Mouse (Mus musculus): ENCODE measurements around the gene Eloa. TPM values are rescaled to one million over a fixed set of nuclear protein-coding genes. Genes with fewer than 3 reads are reported as not detected.

The Eloa gene
- polyA plus RNA-seq, 1 experiment from 2014 or later, result 38.2 TPM

DNA sequence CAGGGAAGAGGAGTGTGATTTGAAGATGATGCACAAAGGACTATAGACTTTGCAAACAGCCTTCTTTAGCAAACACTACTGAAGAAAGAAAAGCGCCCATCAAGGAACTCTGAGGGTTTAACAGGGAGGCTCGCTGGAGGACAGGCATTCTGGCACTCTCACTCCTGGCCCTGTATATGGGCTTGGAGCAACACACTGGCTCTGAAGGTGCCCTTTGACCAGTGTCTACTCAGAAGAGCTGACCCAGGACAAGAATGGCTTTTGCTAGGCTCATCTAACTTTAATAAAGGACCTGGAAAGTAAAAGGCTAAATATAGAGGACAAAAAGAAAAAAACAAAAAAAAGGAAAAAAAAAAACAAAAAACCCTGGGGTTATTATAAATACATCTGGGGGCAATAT lies 16.6 kb downstream of the Eloa start:
- no peak for DNase-seq (ENCODE audit: low spot score)
- Histone ChIP-seq H3K27ac (ENCODE audit: low read depth, low read length) (no peak overlapping the region), H3K4me3 (ENCODE audit: low read depth, low read length) (no peak overlapping the region), H3K27me3 (ENCODE audit: control insufficient read depth, insufficient read depth, low read length) (no peaks in the 10 kb centered on the region), H3K9me3 (ENCODE audit: control insufficient read depth, low read length) (no peaks in the 10 kb centered on the region), H3K36me3 (ENCODE audit: control insufficient read depth, insufficient read depth, low read length) (peaks cover 30% of the 10 kb centered on the region), H3K4me2 (replicated peaks; ENCODE audit: low read depth, low read length) (no peak overlapping the region), H3K4me1 (replicated peaks; ENCODE audit: control insufficient read depth, insufficient read depth, low read length) (no peaks in the 10 kb centered on the region), H3K9ac (ENCODE audit: low read depth, low read length) (no peak overlapping the region)
- no peak for ATAC-seq (ENCODE audit: low FRiP score)
- WGBS, result 85% methylated on average over 2 of the region's 2 CpGs

DNA sequence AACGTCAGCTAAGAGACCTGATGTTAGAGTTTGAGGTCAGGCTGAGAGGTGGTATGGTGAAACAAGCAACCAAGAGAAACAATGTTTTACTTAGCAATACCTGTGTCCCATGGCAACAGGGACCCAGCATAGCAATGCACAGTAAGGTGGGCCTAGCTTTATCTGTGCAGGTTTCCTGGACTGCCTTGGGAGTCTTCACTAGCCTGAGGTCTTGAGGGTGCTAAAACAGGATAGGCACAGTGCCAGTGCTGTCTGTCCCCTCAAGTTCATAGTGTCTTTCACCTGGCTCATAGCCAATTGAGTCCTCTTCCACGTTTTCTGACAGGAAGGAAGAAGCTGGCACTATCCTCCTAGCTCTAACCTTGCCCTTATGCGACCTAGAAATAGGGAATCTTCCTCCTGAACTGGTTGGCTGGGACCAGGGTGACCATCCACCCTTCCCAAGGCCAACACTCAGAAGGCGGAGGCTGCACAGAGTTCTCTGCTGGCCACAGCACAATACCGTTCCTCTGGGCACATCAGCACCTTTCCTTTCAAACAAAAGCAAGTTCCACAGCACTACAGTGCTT lies 17.4 kb downstream of the Eloa start:
- H3K9me3 ChIP-seq (ENCODE audit: control insufficient read depth, low read length), result no peaks in the 10 kb centered on the region
- no peak overlapping the region for H3K4me2 ChIP-seq (replicated peaks; ENCODE audit: low read depth, low read length)
- H3K27ac ChIP-seq (ENCODE audit: low read depth, low read length), result no peak overlapping the region
- 88% methylated on average over 5 of the region's 5 CpGs for WGBS
- no peak overlapping the region for H3K4me3 ChIP-seq (ENCODE audit: low read depth, low read length)
- H3K36me3 ChIP-seq (ENCODE audit: control insufficient read depth, insufficient read depth, low read length), result peaks cover 28% of the 10 kb centered on the region
- H3K27me3 ChIP-seq (ENCODE audit: control insufficient read depth, insufficient read depth, low read length), result no peaks in the 10 kb centered on the region
- no peak overlapping the region for H3K9ac ChIP-seq (ENCODE audit: low read depth, low read length)
- no peak for DNase-seq (ENCODE audit: low spot score)
- H3K4me1 ChIP-seq (replicated peaks; ENCODE audit: control insufficient read depth, insufficient read depth, low read length), result no peaks in the 10 kb centered on the region
- ATAC-seq (ENCODE audit: low FRiP score), result no peak

DNA sequence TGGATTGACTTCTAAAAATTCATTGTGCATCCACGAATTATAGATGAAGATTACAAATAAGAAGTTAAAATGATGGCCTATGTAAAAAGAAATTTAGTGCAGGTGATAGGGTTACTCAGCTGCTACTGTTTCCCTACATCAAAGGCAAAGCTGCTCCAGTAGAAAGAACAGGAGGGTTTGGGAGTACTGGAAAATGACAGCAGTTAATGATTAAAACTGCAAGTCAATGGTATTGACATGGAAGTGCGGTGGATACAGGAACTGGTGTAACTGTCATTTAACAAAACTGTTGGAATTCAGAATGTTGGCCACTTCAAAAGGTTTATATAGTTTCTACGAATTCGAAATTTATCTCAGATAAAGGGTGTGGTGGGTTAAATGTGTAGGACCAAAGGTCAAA lies 26.4 kb downstream of the Eloa start:
- DNase-seq (ENCODE audit: low spot score), result no peak
- Histone ChIP-seq H3K4me1 (replicated peaks; ENCODE audit: control insufficient read depth, insufficient read depth, low read length) (no peaks in the 10 kb centered on the region), H3K27me3 (ENCODE audit: control insufficient read depth, insufficient read depth, low read length) (no peaks in the 10 kb centered on the region), H3K36me3 (ENCODE audit: control insufficient read depth, insufficient read depth, low read length) (no peaks in the 10 kb centered on the region), H3K27ac (ENCODE audit: low read depth, low read length) (no peak overlapping the region), H3K9ac (ENCODE audit: low read depth, low read length) (no peak overlapping the region), H3K4me2 (replicated peaks; ENCODE audit: low read depth, low read length) (no peak overlapping the region), H3K4me3 (ENCODE audit: low read depth, low read length) (no peak overlapping the region), H3K9me3 (ENCODE audit: control insufficient read depth, low read length) (no peaks in the 10 kb centered on the region)
- no peak for ATAC-seq (ENCODE audit: low FRiP score)
- 80% methylated on average over 4 of the region's 4 CpGs for WGBS

DNA sequence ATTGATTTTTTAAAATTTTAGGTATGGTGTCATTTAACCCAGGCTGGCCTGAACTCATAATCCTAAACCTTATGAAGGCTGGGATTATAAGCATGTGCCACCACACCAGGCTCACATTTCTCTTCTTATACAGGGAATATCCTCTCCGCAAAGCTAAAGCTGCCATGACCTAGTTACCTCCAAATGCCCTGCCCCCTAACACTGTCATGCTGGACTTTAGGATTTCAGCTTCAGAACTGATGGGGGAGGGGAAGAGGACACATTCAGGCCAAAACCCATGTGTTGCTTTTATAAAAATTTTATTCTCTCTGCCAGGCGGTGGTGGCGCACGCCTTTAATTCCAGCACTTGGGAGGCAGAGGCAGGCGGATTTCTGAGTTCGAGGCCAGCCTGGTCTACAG lies 27.6 kb downstream of the Eloa start:
- H3K36me3 ChIP-seq (ENCODE audit: control insufficient read depth, insufficient read depth, low read length), result no peaks in the 10 kb centered on the region
- no peak overlapping the region for H3K4me2 ChIP-seq (replicated peaks; ENCODE audit: low read depth, low read length)
- H3K9ac ChIP-seq (ENCODE audit: low read depth, low read length), result no peak overlapping the region
- H3K4me1 ChIP-seq (replicated peaks; ENCODE audit: control insufficient read depth, insufficient read depth, low read length), result no peaks in the 10 kb centered on the region
- no peak overlapping the region for H3K4me3 ChIP-seq (ENCODE audit: low read depth, low read length)
- H3K27ac ChIP-seq (ENCODE audit: low read depth, low read length), result no peak overlapping the region
- no peaks in the 10 kb centered on the region for H3K27me3 ChIP-seq (ENCODE audit: control insufficient read depth, insufficient read depth, low read length)
- 96% methylated on average over 6 of the region's 6 CpGs for WGBS
- ATAC-seq (ENCODE audit: low FRiP score) (no peak), DNase-seq (ENCODE audit: low spot score) (no peak)
- no peaks in the 10 kb centered on the region for H3K9me3 ChIP-seq (ENCODE audit: control insufficient read depth, low read length)

DNA sequence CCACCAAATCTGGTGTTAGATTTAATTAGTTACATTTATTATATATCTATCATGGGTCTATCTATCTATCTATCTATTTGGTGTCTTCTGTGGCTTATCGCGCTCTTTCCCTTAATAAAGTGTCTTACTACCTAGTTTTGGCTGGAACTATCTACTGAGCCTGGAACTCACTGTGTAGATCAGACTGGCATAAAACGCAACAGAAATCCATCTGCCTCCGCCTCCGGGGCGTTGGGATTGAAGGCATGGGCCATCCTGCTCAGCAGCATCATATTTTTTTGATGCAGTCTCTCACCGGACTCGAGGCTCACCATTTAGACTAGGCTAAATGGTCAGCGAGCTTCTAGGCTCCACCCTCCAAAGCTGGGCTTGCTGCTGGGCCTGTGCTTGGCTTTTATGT lies 33.8 kb downstream of the Eloa start:
- DNase-seq (ENCODE audit: low spot score), result peak; percentile 9
- Histone ChIP-seq H3K9me3 (ENCODE audit: control insufficient read depth, low read length) (no peaks in the 10 kb centered on the region), H3K4me2 (replicated peaks; ENCODE audit: low read depth, low read length) (peak overlapping the region; percentile 88), H3K27ac (ENCODE audit: low read depth, low read length) (no peak overlapping the region; the same call in 1 of the 2 replicates), H3K9ac (ENCODE audit: low read depth, low read length) (peak overlapping the region; percentile 95), H3K27me3 (ENCODE audit: control insufficient read depth, insufficient read depth, low read length) (no peaks in the 10 kb centered on the region), H3K4me3 (ENCODE audit: low read depth, low read length) (peak overlapping the region; percentile 95; the same call in 1 of the 2 replicates), H3K4me1 (replicated peaks; ENCODE audit: control insufficient read depth, insufficient read depth, low read length) (peaks cover 5% of the 10 kb centered on the region), H3K36me3 (ENCODE audit: control insufficient read depth, insufficient read depth, low read length) (no peaks in the 10 kb centered on the region)
- ATAC-seq (ENCODE audit: low FRiP score), result no peak
- 76% methylated on average over 9 of the region's 9 CpGs for WGBS

DNA sequence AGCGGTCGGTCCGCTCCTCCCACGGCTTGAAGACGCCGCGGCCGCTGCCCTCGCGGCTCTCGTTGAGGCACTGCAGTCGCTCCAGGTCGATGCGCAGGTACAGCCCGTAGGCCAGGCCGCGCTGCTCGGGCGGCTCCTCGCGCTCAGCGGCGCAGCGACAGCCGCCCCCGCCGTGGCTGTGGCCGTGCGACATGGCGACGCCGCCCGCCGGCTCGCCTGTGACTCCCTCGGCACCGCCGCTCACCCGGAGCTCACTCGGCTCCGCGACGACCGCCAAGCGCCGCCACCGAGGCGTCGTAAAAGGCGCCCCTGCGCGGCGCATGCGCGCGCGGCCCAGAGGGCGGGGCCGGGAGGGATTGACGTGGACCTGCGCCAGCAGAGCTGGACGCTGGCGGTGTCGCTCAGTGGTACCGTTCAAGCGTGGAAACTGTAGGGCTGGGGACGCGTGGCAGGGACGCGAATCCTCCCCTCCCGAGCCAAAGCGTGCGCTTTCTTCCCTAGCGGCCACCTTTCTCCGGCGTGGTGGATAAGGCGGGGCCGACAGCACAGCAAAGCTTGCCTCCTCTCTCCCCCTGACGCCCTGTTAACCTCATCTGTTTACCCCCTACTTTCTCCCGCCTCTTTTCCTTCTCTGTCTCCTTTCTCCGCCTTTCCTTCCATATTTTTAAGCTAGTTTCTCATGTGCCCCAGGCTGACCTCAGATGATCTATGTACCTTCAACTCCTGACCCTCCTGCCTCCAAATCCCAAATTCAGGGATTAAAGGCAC lies 34.4 kb downstream of the Eloa start, which contains the start of gene Pithd1:
Pithd1 (minus strand) TSS at position 322 of the 768 bp plus-strand sequence.
- ATAC-seq (ENCODE audit: low FRiP score), result peak; percentile 91

DNA sequence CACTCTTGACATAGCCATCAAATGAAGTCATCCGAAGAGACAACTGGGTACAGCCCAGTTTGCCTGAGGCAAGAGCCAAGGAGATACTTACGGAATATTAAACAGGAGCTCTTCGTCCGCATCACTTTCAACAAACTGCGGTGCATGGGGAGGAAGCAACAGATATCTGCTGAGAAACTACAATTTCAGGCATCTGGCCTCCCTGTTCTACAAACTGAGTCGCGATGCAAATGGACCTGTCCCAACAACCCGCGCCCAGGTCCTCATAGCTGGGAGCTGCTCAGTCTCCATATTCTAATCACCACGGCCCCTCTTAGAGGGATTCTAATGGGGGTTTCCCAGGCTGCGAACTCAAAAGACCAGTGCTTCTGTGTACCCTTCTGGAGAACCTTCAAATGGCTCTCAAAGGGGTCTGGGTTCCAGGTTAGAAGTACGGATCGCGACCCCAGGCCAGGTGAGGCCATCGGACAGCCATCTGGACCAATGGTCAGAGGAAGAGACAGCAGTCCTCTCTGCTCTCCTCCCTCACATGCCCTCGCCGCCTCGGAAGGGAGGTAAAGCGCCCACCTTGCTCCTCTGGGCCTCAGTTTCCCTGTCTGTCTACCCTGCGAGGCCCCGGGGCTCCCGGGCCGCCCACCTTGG lies 35.1 kb downstream of the Eloa start:
- Histone ChIP-seq H3K9ac (ENCODE audit: low read depth, low read length) (peak overlapping the region; percentile 95), H3K4me2 (replicated peaks; ENCODE audit: low read depth, low read length) (peak overlapping the region; percentile 88), H3K27me3 (ENCODE audit: control insufficient read depth, insufficient read depth, low read length) (no peaks in the 10 kb centered on the region), H3K4me1 (replicated peaks; ENCODE audit: control insufficient read depth, insufficient read depth, low read length) (peaks cover 5% of the 10 kb centered on the region), H3K4me3 (ENCODE audit: low read depth, low read length) (peak overlapping the region; percentile 95), H3K9me3 (ENCODE audit: control insufficient read depth, low read length) (no peaks in the 10 kb centered on the region), H3K27ac (ENCODE audit: low read depth, low read length) (peak overlapping the region; percentile 65), H3K36me3 (ENCODE audit: control insufficient read depth, insufficient read depth, low read length) (no peaks in the 10 kb centered on the region)
- ATAC-seq (ENCODE audit: low FRiP score) (peak; percentile 8; the same call in 1 of the 2 replicates), DNase-seq (ENCODE audit: low spot score) (no peak)
- WGBS, result 11% methylated on average over 22 of the region's 23 CpGs

More for the DNA sequence above, 34.4 kb downstream of the Eloa start, which contains the start of gene Pithd1:
- peaks cover 5% of the 10 kb centered on the region for H3K4me1 ChIP-seq (replicated peaks; ENCODE audit: control insufficient read depth, insufficient read depth, low read length)
- DNase-seq (ENCODE audit: low spot score), result peak; percentile 95
- peak within 1 kb of the TSS; percentile 88 for H3K4me2 ChIP-seq (replicated peaks; ENCODE audit: low read depth, low read length)
- under 1% methylated on average over 72 of the region's 81 CpGs for WGBS
- no peaks in the 10 kb centered on the region for H3K27me3 ChIP-seq (ENCODE audit: control insufficient read depth, insufficient read depth, low read length)
- no peaks in the 10 kb centered on the region for H3K36me3 ChIP-seq (ENCODE audit: control insufficient read depth, insufficient read depth, low read length)
- no peaks in the 10 kb centered on the region for H3K9me3 ChIP-seq (ENCODE audit: control insufficient read depth, low read length)
- peak within 1 kb of the TSS; percentile 95 for H3K4me3 ChIP-seq (ENCODE audit: low read depth, low read length)
- peak within 1 kb of the TSS; percentile 65 for H3K27ac ChIP-seq (ENCODE audit: low read depth, low read length)
- peak within 1 kb of the TSS; percentile 95 for H3K9ac ChIP-seq (ENCODE audit: low read depth, low read length)

DNA sequence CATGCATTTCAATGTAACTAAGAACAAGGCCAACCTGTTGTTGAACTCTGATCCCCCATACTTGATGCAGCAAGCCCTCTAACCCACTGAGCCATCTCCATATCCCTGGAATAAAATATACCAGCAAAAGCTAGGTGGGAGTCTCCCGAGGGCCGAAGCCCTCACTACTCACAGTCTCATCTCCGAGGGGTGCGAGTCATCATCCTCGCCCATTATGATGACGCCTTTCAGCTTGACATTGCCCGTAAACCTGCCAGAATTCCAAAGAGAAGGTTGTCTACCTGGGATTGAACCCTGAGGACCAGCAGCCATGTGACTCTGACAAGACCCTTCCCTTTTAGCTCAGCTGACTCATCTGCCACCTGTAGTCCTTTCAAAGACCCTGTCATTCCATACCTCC lies 35.8 kb downstream of the Eloa start:
- 88% methylated on average over 7 of the region's 7 CpGs for WGBS
- ATAC-seq (ENCODE audit: low FRiP score) (no peak), DNase-seq (ENCODE audit: low spot score) (no peak)
- peaks cover 5% of the 10 kb centered on the region for H3K4me1 ChIP-seq (replicated peaks; ENCODE audit: control insufficient read depth, insufficient read depth, low read length)
- H3K27ac ChIP-seq (ENCODE audit: low read depth, low read length), result no peak overlapping the region
- no peaks in the 10 kb centered on the region for H3K27me3 ChIP-seq (ENCODE audit: control insufficient read depth, insufficient read depth, low read length)
- H3K4me3 ChIP-seq (ENCODE audit: low read depth, low read length), result peak overlapping the region; percentile 95
- no peak overlapping the region for H3K9ac ChIP-seq (ENCODE audit: low read depth, low read length)
- H3K4me2 ChIP-seq (replicated peaks; ENCODE audit: low read depth, low read length), result peak overlapping the region; percentile 88
- 0 out of 2 replicates have a peak, but pooled peaks cover 1% of the 10 kb centered on the region for H3K36me3 ChIP-seq (ENCODE audit: control insufficient read depth, insufficient read depth, low read length)
- no peaks in the 10 kb centered on the region for H3K9me3 ChIP-seq (ENCODE audit: control insufficient read depth, low read length)
